Mouse (Mus musculus) testis, postnatal 10 days (tissue): ENCODE measurements around the gene Akap1.
"Not testable (repeated sequence)": the region's sequence is repeated elsewhere in the genome, so short reads cannot be mapped to it uniquely, and the experiment has no call there.

Source experiments
- DNase-seq: peaks from one replicate; pipeline ENCODE4 v3.0.0; 2021; ENCODE audit warnings: low spot score

Akap1 gene

GRCm38 (mm10) chr11:88864458-88865197, at the start of gene Akap1:
Akap1 (minus strand) TSS chr11:88864586.
- peak; percentile 99 for DNase-seq

GRCm38 (mm10) chr11:88909388-88910036, 45.1 kb upstream of the Akap1 start:
- no peak for DNase-seq

GRCm38 (mm10) chr11:88908557-88909211, 44.3 kb upstream of the Akap1 start:
- peak; percentile 74 for DNase-seq

GRCm38 (mm10) chr11:88907886-88908285, 43.5 kb upstream of the Akap1 start:
- no peak for DNase-seq

GRCm38 (mm10) chr11:88905621-88906020, 41.2 kb upstream of the Akap1 start:
- DNase-seq = no peak

GRCm38 (mm10) chr11:88904080-88904479, 39.7 kb upstream of the Akap1 start:
- no peak for DNase-seq

- no peak for DNase-seq
Observed at GRCm38 (mm10) chr11:88902762-88903161, 38.4 kb upstream of the Akap1 start.

- DNase-seq = no peak
Observed at GRCm38 (mm10) chr11:88901341-88901802, 37.0 kb upstream of the Akap1 start.

- DNase-seq = no peak
Observed at GRCm38 (mm10) chr11:88899561-88899960, 35.2 kb upstream of the Akap1 start.

- DNase-seq = no peak
Observed at GRCm38 (mm10) chr11:88898380-88898763, 34.0 kb upstream of the Akap1 start.

GRCm38 (mm10) chr11:88897624-88898379, 33.4 kb upstream of the Akap1 start:
- DNase-seq = no peak

GRCm38 (mm10) chr11:88895800-88896232, 31.4 kb upstream of the Akap1 start:
- DNase-seq = not testable (repeated sequence)

- DNase-seq = peak; percentile 66
Observed at GRCm38 (mm10) chr11:88895235-88895634, 30.8 kb upstream of the Akap1 start.

- not testable (repeated sequence) for DNase-seq
Observed at GRCm38 (mm10) chr11:88894279-88894678, 29.9 kb upstream of the Akap1 start.

- DNase-seq = not testable (repeated sequence)
Observed at GRCm38 (mm10) chr11:88893501-88893900, 29.1 kb upstream of the Akap1 start.

- peak; percentile 63 for DNase-seq
Observed at GRCm38 (mm10) chr11:88892789-88893188, 28.4 kb upstream of the Akap1 start.

- peak; percentile 83 for DNase-seq
Observed at GRCm38 (mm10) chr11:88891921-88892561, 27.7 kb upstream of the Akap1 start.

- peak; percentile 68 for DNase-seq
Observed at GRCm38 (mm10) chr11:88891446-88891845, 27.1 kb upstream of the Akap1 start.

- DNase-seq = not testable (repeated sequence)
Observed at GRCm38 (mm10) chr11:88890904-88891303, 26.5 kb upstream of the Akap1 start.

- DNase-seq = no peak
Observed at GRCm38 (mm10) chr11:88888996-88889395, 24.6 kb upstream of the Akap1 start.

GRCm38 (mm10) chr11:88884376-88885065, 20.1 kb upstream of the Akap1 start:
- DNase-seq = no peak
